Mouse (Mus musculus) kidney, postnatal 0 days (tissue): ENCODE data around the gene Ctnnd1. TPM values are rescaled to one million over a fixed set of nuclear protein-coding genes. Genes with fewer than 3 reads are reported as not detected.
A peak's percentile ranks its signal among the peaks of the same experiment; 100 is the strongest.

Experiments
- ATAC-seq: fragments of 200-750 bp; cut with Nextera tagmentation; replicated peaks from 2 replicates; pipeline ENCODE4 v1.8.0; 2017; ENCODE audit warnings: low read depth, moderate number of reproducible peaks, moderate TSS enrichment, moderate library complexity; ENCODE audit not compliant: low FRiP score
- DNase-seq: peaks from one replicate; pipeline ENCODE4 v3.0.0-alpha.2; 2016; ENCODE audit warnings: low spot score
- H3K27ac ChIP-seq: fragments of 300-500 bp; sonication (generic); 2 replicates; pipeline ENCODE4 v1.5.1; 2014; ENCODE audit warnings: mild to moderate bottlenecking
- H3K27me3 ChIP-seq: fragments of 300-500 bp; sonication (generic); 2 replicates; pipeline ENCODE4 v1.6.1; 2014; ENCODE audit warnings: low read length, mixed read lengths; ENCODE audit not compliant: insufficient read depth
- H3K36me3 ChIP-seq: fragments of 300-500 bp; sonication (generic); 2 replicates; pipeline ENCODE4 v1.6.1; 2014; ENCODE audit warnings: low read length, mixed read lengths; ENCODE audit not compliant: insufficient read depth
- H3K4me1 ChIP-seq: fragments of 300-500 bp; sonication (generic); replicated peaks from 2 replicates; pipeline ENCODE4 v1.6.1; 2014; ENCODE audit warnings: antibody characterized with exemption, low read length, mixed read lengths; ENCODE audit not compliant: insufficient read depth
- H3K4me2 ChIP-seq: fragments of 300-500 bp; sonication (generic); 2 replicates; pipeline ENCODE4 v1.6.1; 2014; ENCODE audit warnings: mild to moderate bottlenecking, low read length, moderate library complexity, mixed read lengths
- H3K4me3 ChIP-seq: fragments of 300-500 bp; sonication (generic); replicated peaks from 2 replicates; pipeline ENCODE4 v1.5.1; 2014; ENCODE audit warnings: low read depth, low read length
- H3K9ac ChIP-seq: fragments of 300-500 bp; sonication (generic); 2 replicates; pipeline ENCODE4 v1.6.1; 2014; ENCODE audit warnings: low read depth, low read length
- H3K9me3 ChIP-seq: fragments of 300-500 bp; sonication (generic); replicated peaks from 2 replicates; pipeline ENCODE4 v1.6.1; 2016; ENCODE audit warnings: low read length, inconsistent platforms, mixed read lengths
- CTCF ChIP-seq: IDR thresholded peaks from 2 replicates; pipeline ENCODE4 v1.5.1; 2016; ENCODE audit warnings: antibody characterized with exemption, low read depth, mild to moderate bottlenecking, moderate library complexity
- WGBS: fragments of 180-500 bp; shearing (Covaris S2); extraction: QIAGEN DNeasy Blood & Tissue Kit; methylation state at CpG from one replicate; pipeline ENCODE4 v1.1.7; 2014; 5-methylcytosine and 5-hydroxymethylcytosine counted together
- polyA plus RNA-seq: library from polyadenylated mRNA; unstranded; fragments of >200 nt; fragmentation: Nextera tagmentation; extraction: Ambion mirVana; gene quantifications from 2 replicates; pipeline ENCODE4 v1.2.1, GENCODE M21; 2015

The Ctnnd1 gene
- polyA plus RNA-seq, 1 experiment from 2014 or later: 35.0 TPM

GRCm38 (mm10) chr2:84666081-84666480 lies 15.5 kb upstream of the Ctnnd1 start:
- Histone ChIP-seq H3K9ac (no peak overlapping the region), H3K27me3 (no peaks in the 10 kb centered on the region), H3K9me3 (no peaks in the 10 kb centered on the region), H3K36me3 (no peaks in the 10 kb centered on the region), H3K4me1 (peaks cover 12% of the 10 kb centered on the region; the same call in 1 of the 2 replicates), H3K4me2 (no peak overlapping the region), H3K4me3 (no peak overlapping the region), H3K27ac (no peak overlapping the region)
- ATAC-seq: no peak
- no peak for TF ChIP-seq CTCF
- WGBS: 61% methylated on average over 12 of the region's 12 CpGs
- DNase-seq: no peak

- H3K9ac ChIP-seq: no peak overlapping the region
- no peaks in the 10 kb centered on the region for H3K4me1 ChIP-seq
- H3K4me3 ChIP-seq: no peak overlapping the region
- DNase-seq (peak; percentile 62), ATAC-seq (no peak)
- no peaks in the 10 kb centered on the region for H3K27me3 ChIP-seq
- no peaks in the 10 kb centered on the region for H3K36me3 ChIP-seq
- no peak overlapping the region for H3K27ac ChIP-seq
- H3K4me2 ChIP-seq: no peak overlapping the region
- WGBS: 38% methylated on average over 2 of the region's 2 CpGs
- TF ChIP-seq CTCF: peak; percentile 69
- no peaks in the 10 kb centered on the region for H3K9me3 ChIP-seq
Measured at GRCm38 (mm10) chr2:84662866-84663265, 12.3 kb upstream of the Ctnnd1 start.

- no peaks in the 10 kb centered on the region for H3K9me3 ChIP-seq
- 58% methylated on average over 3 of the region's 3 CpGs for WGBS
- TF ChIP-seq CTCF: peak; percentile 80
- peak; percentile 79 for DNase-seq
- H3K4me2 ChIP-seq: no peak overlapping the region
- H3K27me3 ChIP-seq: no peaks in the 10 kb centered on the region
- H3K4me1 ChIP-seq: no peaks in the 10 kb centered on the region
- ATAC-seq: no peak
- H3K36me3 ChIP-seq: no peaks in the 10 kb centered on the region
- no peak overlapping the region for H3K27ac ChIP-seq
- H3K9ac ChIP-seq: no peak overlapping the region
- no peak overlapping the region for H3K4me3 ChIP-seq
Measured at GRCm38 (mm10) chr2:84660253-84660652, 9.7 kb upstream of the Ctnnd1 start.

GRCm38 (mm10) chr2:84658806-84659205 lies 8.2 kb upstream of the Ctnnd1 start, which contains the start of gene Btbd18:
Gene Btbd18, plus strand, starts transcription at chr2:84659079.
- Histone ChIP-seq H3K4me2 (no peak within 1 kb of the TSS), H3K36me3 (no peaks in the 10 kb centered on the region), H3K27ac (no peak within 1 kb of the TSS), H3K9ac (no peak within 1 kb of the TSS), H3K9me3 (no peaks in the 10 kb centered on the region), H3K4me3 (no peak within 1 kb of the TSS), H3K4me1 (no peaks in the 10 kb centered on the region), H3K27me3 (no peaks in the 10 kb centered on the region)
- 96% methylated on average over 32 of the region's 32 CpGs for WGBS
- DNase-seq (no peak), ATAC-seq (no peak)
- no peak for TF ChIP-seq CTCF

GRCm38 (mm10) chr2:84655864-84656263 lies 5.3 kb upstream of the Ctnnd1 start:
- no peaks in the 10 kb centered on the region for H3K36me3 ChIP-seq
- H3K4me3 ChIP-seq: no peak overlapping the region
- no peaks in the 10 kb centered on the region for H3K4me1 ChIP-seq
- H3K27ac ChIP-seq: no peak overlapping the region
- H3K4me2 ChIP-seq: no peak overlapping the region
- no peak for DNase-seq
- H3K9me3 ChIP-seq: no peaks in the 10 kb centered on the region
- H3K9ac ChIP-seq: no peak overlapping the region
- H3K27me3 ChIP-seq: no peaks in the 10 kb centered on the region
- 79% methylated on average over 1 of the region's 1 CpGs for WGBS
- no peak for ATAC-seq
- TF ChIP-seq CTCF: no peak

GRCm38 (mm10) chr2:84653354-84653753 lies 2.8 kb upstream of the Ctnnd1 start:
- Histone ChIP-seq H3K27ac (no peak overlapping the region), H3K9ac (no peak overlapping the region), H3K4me1 (no peaks in the 10 kb centered on the region), H3K9me3 (no peaks in the 10 kb centered on the region), H3K27me3 (no peaks in the 10 kb centered on the region), H3K36me3 (no peaks in the 10 kb centered on the region), H3K4me3 (no peak overlapping the region), H3K4me2 (no peak overlapping the region)
- ATAC-seq (no peak), DNase-seq (no peak)
- peak; percentile 60 for TF ChIP-seq CTCF

- no peak for ATAC-seq
- no peak for DNase-seq
- H3K9ac ChIP-seq: peak overlapping the region; percentile 86
- no peaks in the 10 kb centered on the region for H3K27me3 ChIP-seq
- H3K9me3 ChIP-seq: no peaks in the 10 kb centered on the region
- H3K36me3 ChIP-seq: no peaks in the 10 kb centered on the region
- H3K4me1 ChIP-seq: peaks cover 4% of the 10 kb centered on the region; the same call in 1 of the 2 replicates
- H3K4me3 ChIP-seq: peak overlapping the region; percentile 76
- no peak for TF ChIP-seq CTCF
- H3K4me2 ChIP-seq: peak overlapping the region; percentile 53
- WGBS: 0% methylated on average over 10 of the region's 10 CpGs
- H3K27ac ChIP-seq: peak overlapping the region; percentile 99
Measured at GRCm38 (mm10) chr2:84649674-84650073, 891 bp downstream of the Ctnnd1 start.
